Mouse (Mus musculus) kidney, postnatal 0 days (tissue): ENCODE data around the gene Tdo2. TPM values are rescaled to one million over a fixed set of nuclear protein-coding genes. Genes with fewer than 3 reads are reported as not detected.

Experiments used
- ATAC-seq: fragments of 200-750 bp; cut with Nextera tagmentation; replicated peaks from 2 replicates; pipeline ENCODE4 v1.8.0; 2017; ENCODE audit warnings: low read depth, moderate number of reproducible peaks, moderate TSS enrichment, moderate library complexity; ENCODE audit not compliant: low FRiP score
- DNase-seq: peaks from one replicate; pipeline ENCODE4 v3.0.0-alpha.2; 2016; ENCODE audit warnings: low spot score
- H3K27ac ChIP-seq: fragments of 300-500 bp; sonication (generic); 2 replicates; pipeline ENCODE4 v1.5.1; 2014; ENCODE audit warnings: mild to moderate bottlenecking
- H3K27me3 ChIP-seq: fragments of 300-500 bp; sonication (generic); 2 replicates; pipeline ENCODE4 v1.6.1; 2014; ENCODE audit warnings: low read length, mixed read lengths; ENCODE audit not compliant: insufficient read depth
- H3K36me3 ChIP-seq: fragments of 300-500 bp; sonication (generic); 2 replicates; pipeline ENCODE4 v1.6.1; 2014; ENCODE audit warnings: low read length, mixed read lengths; ENCODE audit not compliant: insufficient read depth
- H3K4me1 ChIP-seq: fragments of 300-500 bp; sonication (generic); replicated peaks from 2 replicates; pipeline ENCODE4 v1.6.1; 2014; ENCODE audit warnings: antibody characterized with exemption, low read length, mixed read lengths; ENCODE audit not compliant: insufficient read depth
- H3K4me2 ChIP-seq: fragments of 300-500 bp; sonication (generic); 2 replicates; pipeline ENCODE4 v1.6.1; 2014; ENCODE audit warnings: mild to moderate bottlenecking, low read length, moderate library complexity, mixed read lengths
- H3K4me3 ChIP-seq: fragments of 300-500 bp; sonication (generic); replicated peaks from 2 replicates; pipeline ENCODE4 v1.5.1; 2014; ENCODE audit warnings: low read depth, low read length
- H3K9ac ChIP-seq: fragments of 300-500 bp; sonication (generic); 2 replicates; pipeline ENCODE4 v1.6.1; 2014; ENCODE audit warnings: low read depth, low read length
- H3K9me3 ChIP-seq: fragments of 300-500 bp; sonication (generic); replicated peaks from 2 replicates; pipeline ENCODE4 v1.6.1; 2016; ENCODE audit warnings: low read length, inconsistent platforms, mixed read lengths
- CTCF ChIP-seq: IDR thresholded peaks from 2 replicates; pipeline ENCODE4 v1.5.1; 2016; ENCODE audit warnings: antibody characterized with exemption, low read depth, mild to moderate bottlenecking, moderate library complexity
- WGBS: fragments of 180-500 bp; shearing (Covaris S2); extraction: QIAGEN DNeasy Blood & Tissue Kit; methylation state at CpG from one replicate; pipeline ENCODE4 v1.1.7; 2014; 5-methylcytosine and 5-hydroxymethylcytosine counted together
- polyA plus RNA-seq: library from polyadenylated mRNA; unstranded; fragments of >200 nt; fragmentation: Nextera tagmentation; extraction: Ambion mirVana; gene quantifications from 2 replicates; pipeline ENCODE4 v1.2.1, GENCODE M21; 2015

Tdo2 gene
- polyA plus RNA-seq, 1 experiment from 2014 or later = 0.08 TPM

DNA sequence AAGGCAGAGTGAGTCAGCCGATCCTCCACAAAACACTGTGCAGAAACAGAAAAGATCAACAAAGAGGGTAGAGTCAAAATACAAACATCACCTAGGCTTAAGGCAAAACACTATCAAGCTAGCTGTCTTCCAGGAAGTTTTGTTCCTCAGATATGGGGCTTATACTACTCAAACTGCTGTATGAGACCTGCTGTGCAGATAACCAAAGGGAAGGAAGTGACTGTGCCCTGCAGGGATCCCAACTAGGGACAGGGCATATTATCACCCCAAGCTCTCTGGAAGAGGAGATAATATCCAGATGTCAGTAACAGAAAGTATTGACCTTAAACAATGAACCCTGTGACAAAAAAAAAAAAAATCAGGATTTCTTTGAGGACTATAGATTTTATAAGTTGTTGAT is 27.0 kb downstream of the Tdo2 start:
- no peaks in the 10 kb centered on the region for H3K36me3 ChIP-seq
- no peak for ATAC-seq
- WGBS = 92% methylated on average over 1 of the region's 1 CpGs

DNA sequence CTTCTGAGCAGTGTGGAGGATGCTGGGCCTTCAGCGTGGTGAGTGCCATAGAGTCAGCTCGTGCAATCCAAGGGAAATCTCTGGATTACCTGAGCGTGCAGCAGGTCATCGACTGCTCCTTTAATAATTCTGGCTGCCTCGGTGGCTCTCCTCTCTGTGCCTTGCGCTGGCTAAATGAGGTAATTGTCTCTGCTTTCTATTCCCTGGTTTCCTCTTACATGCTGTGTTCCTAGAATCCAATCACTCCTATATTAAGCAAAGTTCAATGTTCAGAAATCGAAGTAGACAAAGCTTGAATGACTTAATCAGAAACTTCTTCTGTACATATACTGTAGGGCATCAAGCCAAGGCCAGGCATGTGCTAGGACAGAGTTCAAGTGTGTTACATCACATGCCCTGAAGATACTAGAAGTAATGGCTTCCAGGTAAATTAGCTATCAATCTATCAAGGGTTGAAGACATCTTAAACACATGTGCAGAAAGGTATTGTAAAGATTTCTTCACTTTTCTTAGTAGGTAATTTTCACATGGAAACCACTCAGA is 31.1 kb downstream of the Tdo2 start:
- 93% methylated on average over 7 of the region's 7 CpGs for WGBS
- no peak for TF ChIP-seq CTCF

More for the DNA sequence above, 27.0 kb downstream of the Tdo2 start:
- H3K9me3 ChIP-seq = no peaks in the 10 kb centered on the region
- TF ChIP-seq CTCF = no peak
- no peak overlapping the region for H3K4me3 ChIP-seq
- H3K27me3 ChIP-seq = no peaks in the 10 kb centered on the region
- no peaks in the 10 kb centered on the region for H3K4me1 ChIP-seq
- DNase-seq = no peak
- no peak overlapping the region for H3K9ac ChIP-seq
- H3K4me2 ChIP-seq = no peak overlapping the region
- no peak overlapping the region for H3K27ac ChIP-seq

GRCm38 (mm10) chr3:81943097-81943496 is 32.9 kb downstream of the Tdo2 start:
- Histone ChIP-seq H3K36me3 (no peaks in the 10 kb centered on the region), H3K4me3 (no peak overlapping the region), H3K4me2 (no peak overlapping the region), H3K9me3 (no peaks in the 10 kb centered on the region), H3K27me3 (no peaks in the 10 kb centered on the region), H3K4me1 (no peaks in the 10 kb centered on the region), H3K9ac (no peak overlapping the region), H3K27ac (no peak overlapping the region)
- WGBS = 93% methylated on average over 3 of the region's 3 CpGs
- DNase-seq = no peak
- TF ChIP-seq CTCF = no peak
- no peak for ATAC-seq

More for the DNA sequence above, 31.1 kb downstream of the Tdo2 start:
- H3K36me3 ChIP-seq = no peaks in the 10 kb centered on the region
- no peak for DNase-seq
- no peak overlapping the region for H3K4me3 ChIP-seq
- no peaks in the 10 kb centered on the region for H3K4me1 ChIP-seq
- H3K9me3 ChIP-seq = no peaks in the 10 kb centered on the region
- no peak overlapping the region for H3K4me2 ChIP-seq
- H3K9ac ChIP-seq = no peak overlapping the region
- no peak for ATAC-seq
- H3K27ac ChIP-seq = no peak overlapping the region
- H3K27me3 ChIP-seq = no peaks in the 10 kb centered on the region

DNA sequence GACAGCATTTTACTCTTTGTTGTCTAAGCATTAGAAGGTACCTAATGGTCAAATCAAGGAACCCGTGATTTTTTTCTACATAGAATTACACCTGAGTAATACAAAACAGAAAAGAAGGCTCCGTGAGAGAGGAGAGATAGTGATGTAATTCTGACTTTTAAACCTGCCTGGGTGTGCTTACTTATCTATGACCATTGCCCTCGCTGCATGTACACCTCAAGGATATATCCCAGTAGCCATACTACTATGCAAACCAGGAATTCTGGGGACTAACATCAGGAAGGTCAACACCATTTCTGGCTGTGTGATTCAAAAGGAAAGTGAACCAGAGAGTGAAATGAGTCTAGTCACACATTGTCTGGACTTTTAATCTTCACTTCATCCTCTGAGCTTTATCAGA is 33.7 kb downstream of the Tdo2 start:
- no peak for DNase-seq
- H3K9ac ChIP-seq = no peak overlapping the region
- ATAC-seq = no peak
- no peaks in the 10 kb centered on the region for H3K9me3 ChIP-seq
- no peak for TF ChIP-seq CTCF
- no peaks in the 10 kb centered on the region for H3K4me1 ChIP-seq
- H3K4me2 ChIP-seq = no peak overlapping the region
- no peaks in the 10 kb centered on the region for H3K36me3 ChIP-seq
- no peaks in the 10 kb centered on the region for H3K27me3 ChIP-seq
- H3K4me3 ChIP-seq = no peak overlapping the region
- no peak overlapping the region for H3K27ac ChIP-seq
- 91% methylated on average over 3 of the region's 3 CpGs for WGBS

GRCm38 (mm10) chr3:81938924-81939323 is 37.1 kb downstream of the Tdo2 start:
- ATAC-seq = no peak
- no peak for TF ChIP-seq CTCF
- no peak for DNase-seq

GRCm38 (mm10) chr3:81933348-81933747 is 42.7 kb downstream of the Tdo2 start:
- no peak overlapping the region for H3K9ac ChIP-seq
- H3K4me1 ChIP-seq = no peaks in the 10 kb centered on the region
- no peaks in the 10 kb centered on the region for H3K9me3 ChIP-seq
- no peaks in the 10 kb centered on the region for H3K27me3 ChIP-seq
- ATAC-seq = no peak
- no peak for DNase-seq
- no peak overlapping the region for H3K27ac ChIP-seq
- no peak overlapping the region for H3K4me2 ChIP-seq
- H3K36me3 ChIP-seq = no peaks in the 10 kb centered on the region
- no peak for TF ChIP-seq CTCF
- 81% methylated on average over 4 of the region's 4 CpGs for WGBS
- H3K4me3 ChIP-seq = no peak overlapping the region

More at GRCm38 (mm10) chr3:81938924-81939323, 37.1 kb downstream of the Tdo2 start:
- no peaks in the 10 kb centered on the region for H3K4me1 ChIP-seq
- no peak overlapping the region for H3K27ac ChIP-seq
- no peak overlapping the region for H3K9ac ChIP-seq
- H3K9me3 ChIP-seq = no peaks in the 10 kb centered on the region
- no peaks in the 10 kb centered on the region for H3K27me3 ChIP-seq
- WGBS = 66% methylated on average over 3 of the region's 3 CpGs
- H3K36me3 ChIP-seq = no peaks in the 10 kb centered on the region
- no peak overlapping the region for H3K4me2 ChIP-seq
- H3K4me3 ChIP-seq = no peak overlapping the region
